Mouse (Mus musculus) adrenal gland, adult 18-20 months (tissue): ENCODE measurements around the gene Trio. TPM values are rescaled to one million over a fixed set of nuclear protein-coding genes. Genes with fewer than 3 reads are reported as not detected.

Experiments used
- DNase-seq, 2 experiments: peaks; one replicate each; pipeline ENCODE4 v3.0.0; 2021 to 2022; ENCODE audit warnings: low spot score in 2 of 2
- long read RNA-seq, 2 experiments: library from polyadenylated mRNA; stranded (forward); transcript quantifications; one replicate each; pipeline ENCODE4 v2.0.0; 2021
- total RNA-seq, 2 experiments: library from RNA; stranded (reverse); gene quantifications; 1 replicate in 1 of 2; 2 replicates in 1 of 2; pipeline ENCODE4 v1.2.3; 2021

Trio gene
- 10 to 100 TPM; 45.4 to 56.8 TPM for total RNA-seq
- long read RNA-seq, experiment 1, partial matches to known transcripts: 3 of 3 reads
- long read RNA-seq, experiment 1, other reads (novel, unspliced or antisense): 0 of 3 reads
- long read RNA-seq, experiment 2, partial matches to known transcripts: 4 of 5 reads
- long read RNA-seq, experiment 2, other reads (novel, unspliced or antisense): 1 of 5 reads

- DNase-seq: peak; percentile 98 to 99
These were observed at the start of gene Trio for GRCm38 (mm10) chr15:28025447-28026166. Gene Trio (minus strand): TSS chr15:28025848.

- DNase-seq: no peak
These were observed 48.8 kb upstream of the Trio start for GRCm38 (mm10) chr15:28074416-28074970.

GRCm38 (mm10) chr15:28071601-28072000 is 46.0 kb upstream of the Trio start:
- no peak for DNase-seq

DNA sequence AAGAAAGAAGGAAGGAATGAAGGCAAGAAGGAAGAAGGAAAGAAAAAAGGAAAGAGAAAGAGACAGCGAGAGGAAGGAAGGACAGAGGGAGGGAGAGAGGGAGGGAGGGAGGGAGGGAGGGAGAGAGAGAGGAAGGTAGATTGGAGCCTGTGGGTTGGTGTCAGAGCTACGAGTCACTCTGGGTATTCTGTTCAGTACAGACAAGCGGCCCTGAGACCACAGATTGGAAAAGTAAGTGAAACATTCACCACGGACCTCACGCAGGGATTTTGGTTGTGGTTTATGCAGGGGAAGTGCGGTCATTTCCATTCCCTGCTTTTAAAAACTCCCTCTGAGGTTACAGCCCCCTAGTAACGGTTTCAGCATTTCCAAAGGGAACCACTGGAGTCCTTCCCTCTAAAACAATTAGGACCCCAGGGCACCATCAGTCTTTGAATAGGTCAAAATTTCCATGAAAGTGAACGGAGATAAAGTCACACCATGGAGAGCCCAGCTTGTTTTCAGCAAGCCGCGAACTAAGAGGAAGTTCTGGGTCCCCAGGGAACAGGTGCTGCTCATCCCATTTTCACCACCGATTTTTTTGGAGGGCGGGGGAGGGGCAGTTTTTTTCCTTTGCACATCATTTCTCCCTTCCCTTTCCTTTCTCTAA is 45.2 kb upstream of the Trio start:
- DNase-seq: no peak

DNA sequence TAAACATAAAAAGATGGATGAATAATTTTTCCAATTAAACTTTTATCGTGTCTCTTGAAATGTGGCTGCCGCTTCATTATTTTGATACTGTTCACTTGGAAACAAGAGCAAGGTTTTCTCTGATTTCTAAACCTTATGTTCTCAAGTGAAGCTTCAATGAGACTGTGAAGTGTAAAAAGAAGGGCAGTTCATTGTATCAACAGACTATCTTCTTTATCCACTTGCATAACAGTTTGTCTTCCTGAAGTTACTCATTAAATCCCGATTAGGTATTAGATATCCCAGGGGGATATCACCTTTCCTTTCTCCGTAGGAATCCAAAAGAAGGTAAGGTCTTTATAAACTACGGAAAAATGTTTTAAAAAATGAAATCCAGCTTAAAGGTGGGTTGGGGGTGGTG is 44.6 kb upstream of the Trio start:
- DNase-seq: no peak

DNA sequence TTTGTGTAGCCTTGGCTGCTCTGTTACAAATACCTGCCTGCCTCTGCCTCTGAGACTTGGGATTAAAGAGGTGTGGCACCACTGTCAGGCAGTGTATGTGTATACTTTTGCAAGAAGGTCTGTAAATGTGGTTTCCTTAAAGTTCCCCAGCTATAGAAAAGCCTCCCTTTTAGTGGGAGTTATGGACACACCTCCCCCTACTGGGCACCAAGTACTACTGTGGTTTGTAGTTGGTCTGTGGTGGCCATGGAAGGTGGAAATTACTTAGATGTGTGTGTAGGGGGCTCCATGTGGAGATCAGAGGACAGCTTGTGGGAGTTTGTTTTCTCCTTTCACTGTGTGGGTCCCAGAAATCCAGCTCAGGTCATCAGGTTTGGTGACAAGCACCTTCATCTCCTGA is 41.7 kb upstream of the Trio start:
- DNase-seq: no peak

DNA sequence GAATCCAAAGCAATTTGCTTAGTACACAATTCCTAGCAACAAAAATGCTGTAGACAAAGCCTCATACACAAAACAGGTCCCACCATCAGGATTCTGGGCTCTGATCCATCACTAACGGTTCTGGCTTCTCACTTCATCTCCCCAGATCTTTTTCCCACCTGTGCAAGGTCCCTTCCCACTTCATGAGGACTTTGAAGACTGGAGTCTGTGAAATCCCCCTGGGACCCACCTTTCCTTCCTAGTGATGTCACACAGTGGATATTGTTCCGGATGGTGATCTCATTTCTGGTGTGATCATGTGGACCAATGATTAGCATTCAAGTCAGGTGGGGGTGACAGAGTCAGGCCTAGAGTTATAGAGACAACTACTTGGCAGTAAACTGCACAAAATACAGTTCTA is 40.8 kb upstream of the Trio start:
- no peak for DNase-seq

- no peak for DNase-seq
These were observed 39.9 kb upstream of the Trio start for GRCm38 (mm10) chr15:28065572-28065971.

GRCm38 (mm10) chr15:28064733-28065088 is 39.1 kb upstream of the Trio start:
- no peak for DNase-seq

GRCm38 (mm10) chr15:28064081-28064732 is 38.6 kb upstream of the Trio start:
- no peak for DNase-seq

DNA sequence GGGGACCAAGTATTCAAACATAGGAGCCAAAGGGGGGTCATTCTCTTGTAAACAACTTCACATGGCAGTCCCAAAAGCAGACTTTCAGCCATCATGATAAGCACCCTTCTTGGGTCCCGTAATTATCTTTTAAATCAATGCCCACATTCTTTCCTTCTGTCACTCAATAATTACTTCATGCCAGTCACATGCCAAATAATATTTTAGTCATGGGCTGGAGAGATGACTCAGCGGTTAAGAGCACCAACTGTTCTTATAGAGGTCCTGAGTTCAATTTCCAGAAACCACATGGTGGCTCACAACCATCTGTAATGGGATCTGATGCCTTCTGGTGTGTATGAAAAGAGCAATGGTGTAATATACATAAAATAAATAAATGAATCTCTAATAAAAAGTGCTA is 37.8 kb upstream of the Trio start:
- no peak for DNase-seq

DNA sequence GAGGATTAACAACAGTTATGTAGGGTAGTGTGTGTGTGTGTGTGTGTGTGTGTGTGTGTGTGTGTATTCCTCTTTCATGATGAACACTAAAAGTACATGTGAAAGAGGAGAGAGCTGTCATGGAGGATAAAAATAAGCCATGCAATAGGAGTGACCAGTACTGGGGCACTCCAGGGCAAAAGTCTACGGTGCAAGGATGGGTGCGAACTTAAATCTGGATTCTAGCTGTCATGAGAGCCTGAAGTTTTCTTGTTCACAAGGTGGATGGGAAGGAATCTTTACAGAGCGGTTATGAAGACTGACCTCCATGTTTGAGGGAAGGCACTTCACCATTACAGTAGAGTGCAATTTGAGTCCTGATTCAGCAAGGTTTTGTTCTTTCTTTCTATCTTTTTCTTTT is 36.4 kb upstream of the Trio start:
- no peak for DNase-seq

GRCm38 (mm10) chr15:28060977-28061376 is 35.3 kb upstream of the Trio start:
- no peak for DNase-seq

- no peak for DNase-seq
These were observed 34.8 kb upstream of the Trio start for GRCm38 (mm10) chr15:28060423-28060822.

- DNase-seq: no peak
These were observed 31.9 kb upstream of the Trio start for GRCm38 (mm10) chr15:28057545-28057944.

DNA sequence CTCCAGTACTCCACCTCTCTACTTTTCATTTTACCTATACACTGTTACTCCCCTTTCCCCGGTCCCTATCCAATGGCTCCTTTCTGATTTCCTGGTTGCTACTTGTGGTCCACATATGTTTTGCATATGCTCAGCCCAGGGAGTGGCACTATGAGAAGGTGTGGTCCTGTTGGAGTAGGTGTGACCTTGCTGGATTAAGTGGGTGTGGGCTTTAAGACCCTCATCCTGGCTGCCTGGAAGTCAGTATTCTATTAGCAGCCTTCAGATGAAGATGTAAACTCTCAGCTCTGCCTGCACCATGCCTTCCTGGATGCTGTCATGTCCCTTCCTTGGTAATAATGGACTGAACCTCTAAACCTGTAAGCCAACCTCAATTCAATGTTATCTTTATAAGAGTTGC is 29.1 kb upstream of the Trio start:
- DNase-seq: no peak

GRCm38 (mm10) chr15:28054111-28054510 is 28.5 kb upstream of the Trio start:
- no peak for DNase-seq

- no peak for DNase-seq
These were observed 27.6 kb upstream of the Trio start for GRCm38 (mm10) chr15:28053226-28053625.

DNA sequence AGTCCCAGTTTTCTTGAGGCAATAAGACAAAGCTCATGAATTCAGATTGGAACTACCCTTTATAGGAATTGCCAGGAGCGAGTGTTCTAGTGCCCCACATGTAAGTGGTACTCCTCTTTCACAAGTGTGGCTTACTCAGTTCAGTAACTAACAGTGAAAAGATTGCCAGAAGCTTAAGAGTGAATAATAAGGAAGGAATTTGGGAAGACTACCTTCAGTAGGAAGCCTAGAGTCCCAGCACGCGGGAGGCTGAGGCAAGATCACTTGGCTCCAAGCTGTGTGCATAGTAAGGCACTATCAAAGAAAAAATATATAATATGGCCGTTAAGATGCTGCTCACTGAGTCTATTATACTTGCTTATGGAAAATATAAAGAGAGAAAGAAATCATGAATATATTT is 26.2 kb upstream of the Trio start:
- no peak for DNase-seq

DNA sequence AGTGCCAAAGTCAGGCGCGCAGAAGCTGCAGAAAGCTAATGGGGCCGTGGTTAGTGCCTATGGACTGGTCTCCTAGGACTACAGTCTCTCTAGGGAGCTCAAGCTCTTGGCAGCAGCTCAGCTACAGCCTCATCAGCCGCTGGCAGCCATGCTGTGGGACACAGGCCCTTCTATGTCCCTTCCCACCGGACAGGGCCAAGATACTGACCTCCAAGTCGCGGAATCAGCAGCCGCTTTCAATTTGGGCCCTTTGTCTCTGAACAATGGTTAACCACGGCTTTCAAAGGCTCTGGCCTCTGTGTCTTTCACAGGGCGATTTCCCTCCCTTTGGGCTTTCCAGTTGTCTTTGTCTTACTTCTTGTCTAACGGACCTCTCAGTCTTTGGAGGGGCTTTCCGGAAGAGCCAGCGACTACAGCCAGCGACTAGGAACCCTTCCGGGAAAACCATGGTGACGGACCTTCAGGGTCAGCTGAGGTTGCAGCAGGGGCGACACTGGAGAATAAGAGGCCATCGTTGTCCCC is 25.5 kb upstream of the Trio start:
- DNase-seq: no peak

GRCm38 (mm10) chr15:28047711-28048110 is 22.1 kb upstream of the Trio start:
- DNase-seq: peak in 1 of 2 experiments; percentile 39
